Mouse (Mus musculus): ENCODE results near the gene Fam32a.

- no peak for TF ChIP-seq CTCF (IDR thresholded peaks at IDR 0.05; ENCODE audit: control insufficient read depth, insufficient read depth, low read length)
- no peak for TF ChIP-seq POLR2A (IDR thresholded peaks at IDR 0.05; ENCODE audit: borderline replicate concordance, control insufficient read depth, low read depth, low read length)
Measured at GRCm38 (mm10) chr8:72271051-72271660, 51.6 kb downstream of the Fam32a start.

Data from bone marrow, adult 2 months (tissue).